Mouse (Mus musculus) gastrocnemius, adult 8-10 months (tissue): Measurements from ENCODE around the gene Slco4a1. TPM values are rescaled to one million over a fixed set of nuclear protein-coding genes. Genes with fewer than 3 reads are reported as not detected.

Experiments used
- DNase-seq, 2 experiments: peaks; one replicate each; pipeline ENCODE4 v3.0.0; 2022; ENCODE audit warnings: low spot score in 2 of 2
- total RNA-seq, 4 experiments: library from RNA; stranded (reverse); gene quantifications; 2 replicates each; pipeline ENCODE4 v1.2.4; 2022

Slco4a1 gene
- total RNA-seq, 4 experiments from 2014 or later = 0.09 to 0.10 (median 0.10) TPM; not detected in 1

- DNase-seq = no peak
These were observed 10.9 kb upstream of the Slco4a1 start for GRCm38 (mm10) chr2:180444957-180445785.

- DNase-seq = no peak
These were observed 10.1 kb upstream of the Slco4a1 start for GRCm38 (mm10) chr2:180445962-180446361.

GRCm38 (mm10) chr2:180449007-180449406, 7.0 kb upstream of the Slco4a1 start:
- DNase-seq = no peak

GRCm38 (mm10) chr2:180450529-180450928, 5.5 kb upstream of the Slco4a1 start:
- no peak for DNase-seq

GRCm38 (mm10) chr2:180456705-180457104, 660 bp downstream of the Slco4a1 start:
- DNase-seq = no peak

GRCm38 (mm10) chr2:180457680-180458079, 1.6 kb downstream of the Slco4a1 start:
- no peak for DNase-seq

- no peak for DNase-seq
These were observed 3.4 kb downstream of the Slco4a1 start for GRCm38 (mm10) chr2:180459437-180459836.

- DNase-seq = no peak
These were observed 4.8 kb downstream of the Slco4a1 start for GRCm38 (mm10) chr2:180460801-180461200.

GRCm38 (mm10) chr2:180462593-180462992, 6.5 kb downstream of the Slco4a1 start:
- DNase-seq = no peak

GRCm38 (mm10) chr2:180466505-180466904, 10.5 kb downstream of the Slco4a1 start:
- no peak for DNase-seq

GRCm38 (mm10) chr2:180468871-180469270, 12.8 kb downstream of the Slco4a1 start:
- no peak for DNase-seq

- DNase-seq = no peak
These were observed 13.7 kb downstream of the Slco4a1 start for GRCm38 (mm10) chr2:180469768-180470167.

GRCm38 (mm10) chr2:180472306-180473079, 16.4 kb downstream of the Slco4a1 start:
- no peak for DNase-seq

- no peak for DNase-seq
These were observed 17.0 kb downstream of the Slco4a1 start for GRCm38 (mm10) chr2:180473080-180473440.

GRCm38 (mm10) chr2:180474864-180475263, 18.8 kb downstream of the Slco4a1 start:
- DNase-seq = no peak

- no peak for DNase-seq
These were observed 26.2 kb downstream of the Slco4a1 start for GRCm38 (mm10) chr2:180482274-180482673.

GRCm38 (mm10) chr2:180484882-180485281, 28.8 kb downstream of the Slco4a1 start:
- DNase-seq = no peak

- DNase-seq = no peak
These were observed 29.3 kb downstream of the Slco4a1 start for GRCm38 (mm10) chr2:180485306-180485705.

GRCm38 (mm10) chr2:180488210-180488751, 32.2 kb downstream of the Slco4a1 start:
- no peak for DNase-seq

- DNase-seq = no peak
These were observed 39.9 kb downstream of the Slco4a1 start for GRCm38 (mm10) chr2:180495906-180496305.

GRCm38 (mm10) chr2:180499741-180500140, 43.7 kb downstream of the Slco4a1 start, which contains the start of gene Ntsr1:
TSS of gene Ntsr1 (plus strand) at chr2:180499976.
- DNase-seq = no peak

- no peak for DNase-seq
These were observed 44.7 kb downstream of the Slco4a1 start for GRCm38 (mm10) chr2:180500726-180501125.
